Mouse (Mus musculus) thymus, adult 2 months (tissue): ENCODE measurements around the gene Dip2c.

ENCODE experiments used
- CTCF ChIP-seq: fragments of 200-500 bp; IDR thresholded peaks from 2 replicates; pipeline ENCODE4 v1.5.1; 2012; ENCODE audit warnings: mild to moderate bottlenecking, control low read depth, low read length, moderate library complexity, borderline replicate concordance; ENCODE audit not compliant: control insufficient read depth, poor library complexity, insufficient read depth; ENCODE audit errors: extremely low read depth
- POLR2A ChIP-seq: fragments of 200-500 bp; IDR thresholded peaks from 2 replicates; pipeline ENCODE4 v1.6.1; 2012; ENCODE audit warnings: mild to moderate bottlenecking, low read length, control low read depth, moderate library complexity; ENCODE audit not compliant: control insufficient read depth, poor library complexity, insufficient read depth; ENCODE audit errors: extremely low read depth

- TF ChIP-seq CTCF (no peak), POLR2A (no peak)
Measured at GRCm38 (mm10) chr13:9429884-9430283, 153.6 kb downstream of the Dip2c start.
